Mouse (Mus musculus) heart, adult 8-10 months (tissue): Measurements from ENCODE around the gene Tmc6. TPM values are rescaled to one million over a fixed set of nuclear protein-coding genes. Genes with fewer than 3 reads are reported as not detected.
"Not testable (repeated sequence)": the region's sequence is repeated elsewhere in the genome, so short reads cannot be mapped to it uniquely, and the experiment has no call there.

Experiments used
- DNase-seq: peaks from one replicate; pipeline ENCODE4 v3.0.0; 2022; ENCODE audit warnings: low spot score
- total RNA-seq, 4 experiments: library from RNA; stranded (reverse); gene quantifications; 2 replicates each; pipeline ENCODE4 v1.2.4; 2022

The Tmc6 gene
- total RNA-seq, 4 experiments from 2014 or later = 11.7 to 14.6 (median 12.8) TPM

DNA sequence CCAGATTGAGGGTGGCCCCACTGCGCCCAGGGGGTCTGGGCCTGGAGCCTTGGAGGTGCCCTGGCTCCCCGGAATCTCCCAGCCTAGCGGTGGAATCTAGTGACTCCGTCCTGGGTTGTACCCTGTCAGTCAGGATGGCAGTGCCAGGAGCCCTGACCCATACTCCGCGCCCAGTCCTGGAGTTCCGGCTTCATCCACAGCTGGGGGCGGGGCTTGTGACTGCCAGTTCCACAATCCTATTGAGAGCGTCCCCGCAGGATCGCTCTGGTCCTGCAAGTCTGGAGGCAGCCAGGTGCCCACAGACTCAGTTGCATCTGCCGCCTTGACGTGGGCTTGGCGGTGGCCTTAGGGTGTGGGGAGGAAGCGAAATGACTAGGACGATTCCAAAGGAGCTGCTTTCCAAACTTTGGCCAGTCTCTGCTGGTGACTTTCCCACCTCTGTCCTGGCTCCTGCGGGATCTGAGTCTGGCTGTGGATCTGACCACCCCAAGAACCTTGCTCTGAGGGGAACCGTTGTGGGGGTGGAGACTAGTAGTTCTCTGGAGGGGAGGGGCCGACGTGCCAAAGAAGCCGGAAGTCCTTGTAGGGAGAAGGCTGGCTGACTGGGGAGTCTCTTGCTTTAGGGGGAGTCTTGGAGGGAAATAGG, 28.5 kb upstream of the Tmc6 start:
- peak; percentile 86 for DNase-seq

- DNase-seq = peak; percentile 68
Observed at GRCm38 (mm10) chr11:117809407-117810311, 27.7 kb upstream of the Tmc6 start, which contains the start of the genes Gm20708 and Syngr2. TSS of gene Gm20708 (plus strand) at chr11:117809668. TSS of gene Syngr2 (plus strand) at chr11:117809668.

DNA sequence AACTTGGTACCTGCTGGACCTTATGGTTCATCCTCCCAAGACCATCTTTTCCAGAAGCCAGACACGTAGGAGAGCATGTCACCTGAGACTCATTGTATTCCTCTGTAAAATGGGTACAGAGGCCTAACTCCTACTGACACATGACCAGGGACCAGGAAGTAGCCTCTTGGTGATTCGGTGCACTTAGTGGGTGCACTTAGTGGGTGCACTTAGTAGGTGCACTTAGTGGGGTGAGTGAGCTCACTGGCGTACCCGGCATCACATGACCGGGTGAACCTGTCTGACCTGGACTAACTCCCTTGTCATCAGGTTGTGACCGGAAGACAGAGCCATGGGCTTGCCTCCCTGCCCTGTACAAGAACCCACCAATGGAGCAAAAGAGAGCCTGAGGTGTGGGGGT, 24.8 kb upstream of the Tmc6 start:
- DNase-seq = no peak

DNA sequence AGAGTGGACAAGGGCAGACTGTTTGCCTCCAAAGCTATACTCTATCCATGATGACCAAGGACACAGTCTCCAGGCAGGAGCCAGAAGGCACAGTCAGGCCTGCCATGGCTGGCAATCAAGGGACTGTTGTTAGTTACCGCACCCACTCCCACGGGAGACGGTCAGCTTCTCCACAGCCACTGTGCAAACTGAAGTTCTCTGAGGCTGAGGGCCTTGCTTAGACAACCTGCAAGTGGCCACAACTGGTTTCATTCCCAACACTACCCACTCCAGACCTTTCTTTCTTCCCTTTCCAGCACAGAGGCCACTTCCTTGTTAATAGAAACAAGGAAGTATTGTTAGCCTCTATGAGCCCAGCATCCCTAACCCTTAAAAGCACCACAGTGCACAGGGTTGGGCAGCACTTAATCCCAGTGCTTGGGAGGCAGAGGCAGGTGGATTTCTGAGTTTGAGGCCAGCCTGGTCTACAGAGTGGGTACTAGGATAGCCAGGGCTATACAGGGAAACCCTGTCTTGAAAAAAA, 21.2 kb upstream of the Tmc6 start:
- no peak for DNase-seq

- no peak for DNase-seq
Observed at GRCm38 (mm10) chr11:117801650-117802049, 19.7 kb upstream of the Tmc6 start.

GRCm38 (mm10) chr11:117800038-117800437, 18.0 kb upstream of the Tmc6 start:
- no peak for DNase-seq

DNA sequence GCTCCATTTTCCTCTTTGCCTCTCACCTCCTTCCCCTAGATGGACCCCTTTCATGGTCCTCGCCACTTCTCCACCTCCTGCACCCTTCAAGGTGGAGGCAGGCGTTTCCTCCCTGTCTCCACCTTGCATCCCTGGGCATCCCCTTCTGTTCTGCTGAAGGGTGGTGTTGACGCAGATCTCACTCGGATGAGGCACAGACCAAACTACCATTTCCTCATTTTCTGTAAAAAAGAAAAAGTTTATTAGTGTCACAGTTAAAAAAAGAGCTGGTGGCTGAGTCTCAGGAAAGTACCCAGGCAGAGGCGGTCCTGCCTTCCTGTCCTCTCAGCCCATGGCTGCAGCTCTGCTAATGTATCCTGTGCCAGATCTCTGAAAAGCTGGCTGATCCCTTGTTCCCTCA, 17.2 kb upstream of the Tmc6 start:
- no peak for DNase-seq

GRCm38 (mm10) chr11:117798160-117798541, 16.2 kb upstream of the Tmc6 start:
- no peak for DNase-seq

GRCm38 (mm10) chr11:117797511-117798159, 15.6 kb upstream of the Tmc6 start, which contains the start of gene 6030468B19Rik:
TSS of gene 6030468B19Rik (plus strand) at chr11:117797660.
- no peak for DNase-seq

DNA sequence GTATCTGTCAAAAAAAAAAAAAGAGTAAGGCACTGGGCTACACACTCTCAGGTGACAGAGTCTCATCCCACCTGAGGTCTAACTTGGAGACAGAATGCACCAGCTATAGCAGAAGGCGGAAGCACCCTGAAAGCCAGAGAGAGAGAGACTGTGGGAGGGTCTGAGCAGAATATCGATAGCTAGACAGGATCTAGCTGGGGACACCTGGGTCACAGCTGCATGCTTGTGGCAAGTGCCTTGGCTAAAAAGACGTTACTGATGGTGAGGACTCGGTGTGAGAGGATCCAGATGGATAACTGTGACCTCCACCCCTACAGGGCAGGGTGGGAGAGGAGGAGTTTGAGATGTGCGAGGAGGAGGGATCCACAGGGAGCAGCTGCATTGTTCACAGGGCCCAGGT, 15.0 kb upstream of the Tmc6 start:
- DNase-seq = no peak

DNA sequence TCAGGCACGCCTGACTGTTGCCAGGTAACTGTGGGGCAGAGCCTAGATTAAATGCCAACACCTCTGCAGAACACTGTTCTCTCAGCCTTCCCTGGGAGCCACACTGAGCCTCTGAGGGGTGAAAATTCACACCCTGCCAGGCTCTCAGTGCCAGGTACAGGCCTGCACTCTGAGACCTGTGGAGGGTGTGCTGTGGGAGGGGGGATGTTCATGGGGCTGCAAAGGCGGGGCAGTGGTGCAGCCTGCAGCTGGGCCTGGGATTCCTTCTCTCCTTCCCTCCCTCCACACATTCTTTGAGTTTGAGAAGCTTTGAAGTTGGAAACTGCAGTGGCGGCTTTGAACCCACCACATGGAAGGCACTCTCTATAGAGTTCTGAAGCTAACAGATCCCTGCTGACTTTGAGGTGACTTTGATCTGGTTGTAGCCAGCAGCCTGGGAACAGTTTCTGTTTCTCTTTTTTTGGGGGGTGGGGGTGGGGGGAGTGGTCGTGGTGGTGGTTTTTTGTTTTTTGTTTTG, 12.1 kb upstream of the Tmc6 start:
- no peak for DNase-seq

DNA sequence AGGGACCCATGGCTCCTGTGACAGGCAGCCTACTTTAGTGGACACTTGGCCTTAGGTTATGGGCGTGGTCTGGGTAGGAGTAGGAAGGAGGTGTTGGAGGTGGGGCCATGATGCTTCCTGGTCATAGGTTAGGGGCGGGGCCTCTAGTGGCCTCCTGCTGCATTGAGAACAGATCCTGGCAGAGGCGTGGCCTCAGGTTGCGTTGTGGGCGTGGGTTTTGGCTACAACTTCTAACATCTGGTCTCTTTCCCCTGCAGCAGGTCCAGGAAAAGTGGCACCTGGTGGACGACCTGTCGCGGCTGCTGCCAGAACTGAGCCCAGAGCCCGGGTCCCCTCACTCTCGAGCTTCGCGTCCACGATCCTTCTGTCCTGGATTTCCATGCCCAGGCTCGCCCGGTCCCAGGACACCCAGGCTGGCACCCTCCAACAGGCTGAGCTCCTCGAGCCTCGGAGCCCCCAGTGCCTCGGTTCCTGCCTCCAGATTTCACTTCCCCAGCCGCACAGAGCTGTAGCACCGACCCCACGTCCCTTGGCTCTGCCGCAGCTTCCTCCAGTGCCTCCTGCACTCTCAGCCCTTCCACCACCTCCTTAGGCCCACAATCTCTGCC, 10.4 kb upstream of the Tmc6 start:
- no peak for DNase-seq

DNA sequence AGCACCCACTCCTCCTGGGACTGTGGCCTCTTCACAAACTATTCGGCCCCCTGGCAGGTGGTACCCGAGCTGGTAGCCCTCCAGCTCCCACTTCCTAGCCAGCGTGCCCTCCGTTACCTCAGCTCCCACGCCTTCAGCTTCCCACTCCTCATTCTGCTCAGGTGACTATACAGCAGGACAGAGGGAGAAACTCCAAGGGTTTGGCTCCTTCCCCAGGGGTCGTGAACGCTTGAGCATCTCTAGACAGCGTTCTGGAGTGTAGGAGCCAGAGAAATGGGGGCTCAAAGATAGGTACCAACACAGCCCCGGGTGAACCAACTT, 9.4 kb upstream of the Tmc6 start:
- no peak for DNase-seq

- no peak for DNase-seq
Observed at GRCm38 (mm10) chr11:117790703-117791440, 8.9 kb upstream of the Tmc6 start.

- DNase-seq = peak; percentile 62
Observed at GRCm38 (mm10) chr11:117790286-117790685, 8.3 kb upstream of the Tmc6 start.

GRCm38 (mm10) chr11:117788481-117788880, 6.5 kb upstream of the Tmc6 start:
- DNase-seq = not testable (repeated sequence)

- no peak for DNase-seq
Observed at GRCm38 (mm10) chr11:117786294-117786693, 4.3 kb upstream of the Tmc6 start.

- DNase-seq = no peak
Observed at GRCm38 (mm10) chr11:117783683-117784309, 1.8 kb upstream of the Tmc6 start.

DNA sequence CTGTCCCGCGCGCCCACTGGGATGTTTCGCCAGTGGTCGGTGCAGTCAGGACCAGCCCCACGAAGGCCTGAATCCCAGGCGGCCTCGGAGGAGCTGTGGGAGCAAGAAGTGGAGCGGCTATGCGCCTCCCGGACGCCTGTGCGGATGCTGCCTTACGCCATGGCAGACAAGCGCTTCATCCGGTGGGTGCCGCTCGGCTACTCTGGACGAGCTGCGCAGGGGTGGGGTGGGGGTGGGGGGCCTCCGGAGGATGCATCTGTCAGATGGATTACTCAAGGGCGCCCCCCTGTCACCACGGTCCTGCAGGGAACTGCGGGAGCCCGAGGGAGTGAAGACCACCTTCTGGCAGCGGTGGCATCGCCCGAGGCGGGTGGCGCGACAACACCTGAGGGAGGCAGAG, 1.1 kb upstream of the Tmc6 start:
- peak; percentile 59 for DNase-seq

GRCm38 (mm10) chr11:117782705-117783034, 672 bp upstream of the Tmc6 start:
- DNase-seq = no peak
